Mouse (Mus musculus): ENCODE measurements at regions not wholly inside any gene's neighbourhood (a gene's known extent, or its start where the extent isn't known, plus 50 kb on each side); places are given as distances from the start of the nearest gene placed in this dataset.

GRCm38 (mm10) chr10:99395411-99395810 is 132.4 kb downstream of the Dusp6 start:
- Histone ChIP-seq H3K27me3 (no peaks in the 10 kb centered on the region), H3K4me1 (peaks cover 5% of the 10 kb centered on the region; the same call in 1 of the 2 replicates), H3K9me3 (replicated peaks) (no peaks in the 10 kb centered on the region), H3K9ac (no peak overlapping the region), H3K36me3 (no peaks in the 10 kb centered on the region), H3K27ac (no peak overlapping the region), H3K4me2 (no peak overlapping the region), H3K4me3 (replicated peaks) (no peak overlapping the region)
- 61% methylated on average over 1 of the region's 1 CpGs for WGBS
- no peak for ATAC-seq (replicated peaks; ENCODE audit: low FRiP score)

- Histone ChIP-seq H3K4me2 (no peak overlapping the region), H3K36me3 (no peaks in the 10 kb centered on the region), H3K27me3 (no peaks in the 10 kb centered on the region), H3K4me1 (peaks cover 5% of the 10 kb centered on the region; the same call in 1 of the 2 replicates), H3K9ac (no peak overlapping the region), H3K9me3 (replicated peaks) (no peaks in the 10 kb centered on the region), H3K4me3 (replicated peaks) (no peak overlapping the region), H3K27ac (no peak overlapping the region)
- peak; percentile 49; the same call in 1 of the 2 replicates for ATAC-seq (replicated peaks; ENCODE audit: low FRiP score)
- 64% methylated on average over 3 of the region's 3 CpGs for WGBS
These were observed 133.6 kb downstream of the Dusp6 start for GRCm38 (mm10) chr10:99396630-99397029.

GRCm38 (mm10) chr10:99400076-99400475 is 137.0 kb downstream of the Dusp6 start:
- no peak overlapping the region for H3K4me2 ChIP-seq
- WGBS: 94% methylated on average over 6 of the region's 6 CpGs
- no peak overlapping the region for H3K4me3 ChIP-seq (replicated peaks)
- ATAC-seq (replicated peaks; ENCODE audit: low FRiP score): no peak
- H3K9ac ChIP-seq: no peak overlapping the region
- H3K9me3 ChIP-seq (replicated peaks): no peaks in the 10 kb centered on the region
- H3K27ac ChIP-seq: no peak overlapping the region
- no peaks in the 10 kb centered on the region for H3K36me3 ChIP-seq
- H3K4me1 ChIP-seq: no peaks in the 10 kb centered on the region
- H3K27me3 ChIP-seq: no peaks in the 10 kb centered on the region

- Histone ChIP-seq H3K9ac (no peak overlapping the region), H3K9me3 (replicated peaks) (no peaks in the 10 kb centered on the region), H3K4me3 (replicated peaks) (no peak overlapping the region), H3K27me3 (no peaks in the 10 kb centered on the region), H3K4me2 (no peak overlapping the region), H3K27ac (no peak overlapping the region), H3K36me3 (no peaks in the 10 kb centered on the region), H3K4me1 (no peaks in the 10 kb centered on the region)
- no peak for ATAC-seq (replicated peaks; ENCODE audit: low FRiP score)
- 87% methylated on average over 2 of the region's 2 CpGs for WGBS
These were observed 143.7 kb downstream of the Dusp6 start for GRCm38 (mm10) chr10:99406764-99407163.

GRCm38 (mm10) chr10:99408786-99409185 is 145.8 kb downstream of the Dusp6 start:
- no peak for ATAC-seq (replicated peaks; ENCODE audit: low FRiP score)
- no peak overlapping the region for H3K9ac ChIP-seq
- no peaks in the 10 kb centered on the region for H3K27me3 ChIP-seq
- 89% methylated on average over 2 of the region's 2 CpGs for WGBS
- no peak overlapping the region for H3K27ac ChIP-seq
- no peaks in the 10 kb centered on the region for H3K36me3 ChIP-seq
- H3K4me2 ChIP-seq: no peak overlapping the region
- H3K4me1 ChIP-seq: no peaks in the 10 kb centered on the region
- no peak overlapping the region for H3K4me3 ChIP-seq (replicated peaks)
- H3K9me3 ChIP-seq (replicated peaks): no peaks in the 10 kb centered on the region

GRCm38 (mm10) chr10:99409744-99410143 is 146.7 kb downstream of the Dusp6 start:
- H3K27ac ChIP-seq: peak overlapping the region; percentile 64
- no peaks in the 10 kb centered on the region for H3K9me3 ChIP-seq (replicated peaks)
- H3K4me1 ChIP-seq: no peaks in the 10 kb centered on the region
- H3K36me3 ChIP-seq: no peaks in the 10 kb centered on the region
- WGBS: 62% methylated on average over 11 of the region's 11 CpGs
- no peak overlapping the region for H3K4me3 ChIP-seq (replicated peaks)
- H3K27me3 ChIP-seq: no peaks in the 10 kb centered on the region
- H3K9ac ChIP-seq: no peak overlapping the region
- no peak overlapping the region for H3K4me2 ChIP-seq
- peak; percentile 52; the same call in 1 of the 2 replicates for ATAC-seq (replicated peaks; ENCODE audit: low FRiP score)

- Histone ChIP-seq H3K9ac (no peak overlapping the region), H3K36me3 (no peaks in the 10 kb centered on the region), H3K9me3 (replicated peaks) (no peaks in the 10 kb centered on the region), H3K4me2 (no peak overlapping the region), H3K4me1 (no peaks in the 10 kb centered on the region), H3K27ac (no peak overlapping the region), H3K4me3 (replicated peaks) (no peak overlapping the region), H3K27me3 (no peaks in the 10 kb centered on the region)
- WGBS: 71% methylated on average over 3 of the region's 3 CpGs
- no peak for ATAC-seq (replicated peaks; ENCODE audit: low FRiP score)
These were observed 147.7 kb downstream of the Dusp6 start for GRCm38 (mm10) chr10:99410754-99411153.

- 82% methylated on average over 3 of the region's 3 CpGs for WGBS
- no peak overlapping the region for H3K4me2 ChIP-seq
- H3K4me1 ChIP-seq: no peaks in the 10 kb centered on the region
- H3K9me3 ChIP-seq (replicated peaks): no peaks in the 10 kb centered on the region
- H3K9ac ChIP-seq: no peak overlapping the region
- no peak overlapping the region for H3K27ac ChIP-seq
- ATAC-seq (replicated peaks; ENCODE audit: low FRiP score): no peak
- H3K27me3 ChIP-seq: no peaks in the 10 kb centered on the region
- no peak overlapping the region for H3K4me3 ChIP-seq (replicated peaks)
- H3K36me3 ChIP-seq: no peaks in the 10 kb centered on the region
These were observed 150.4 kb downstream of the Dusp6 start for GRCm38 (mm10) chr10:99413455-99413854.

GRCm38 (mm10) chr10:99416271-99416670 is 153.2 kb downstream of the Dusp6 start:
- H3K27ac ChIP-seq: no peak overlapping the region
- no peaks in the 10 kb centered on the region for H3K27me3 ChIP-seq
- no peaks in the 10 kb centered on the region for H3K4me1 ChIP-seq
- 60% methylated on average over 8 of the region's 8 CpGs for WGBS
- ATAC-seq (replicated peaks; ENCODE audit: low FRiP score): no peak
- H3K4me3 ChIP-seq (replicated peaks): no peak overlapping the region
- no peak overlapping the region for H3K4me2 ChIP-seq
- no peaks in the 10 kb centered on the region for H3K36me3 ChIP-seq
- no peaks in the 10 kb centered on the region for H3K9me3 ChIP-seq (replicated peaks)
- H3K9ac ChIP-seq: no peak overlapping the region

GRCm38 (mm10) chr10:99416896-99417479 is 154.0 kb downstream of the Dusp6 start:
- no peak for ATAC-seq (replicated peaks; ENCODE audit: low FRiP score)
- Histone ChIP-seq H3K9me3 (replicated peaks) (no peaks in the 10 kb centered on the region), H3K4me1 (no peaks in the 10 kb centered on the region), H3K36me3 (no peaks in the 10 kb centered on the region), H3K4me3 (replicated peaks) (no peak overlapping the region), H3K27me3 (no peaks in the 10 kb centered on the region), H3K4me2 (no peak overlapping the region), H3K27ac (no peak overlapping the region), H3K9ac (no peak overlapping the region)
- WGBS: 64% methylated on average over 3 of the region's 3 CpGs

GRCm38 (mm10) chr10:99417591-99417990 is 154.6 kb downstream of the Dusp6 start:
- Histone ChIP-seq H3K4me2 (no peak overlapping the region), H3K9ac (no peak overlapping the region), H3K4me1 (no peaks in the 10 kb centered on the region), H3K9me3 (replicated peaks) (no peaks in the 10 kb centered on the region), H3K4me3 (replicated peaks) (no peak overlapping the region), H3K27me3 (no peaks in the 10 kb centered on the region), H3K27ac (no peak overlapping the region), H3K36me3 (no peaks in the 10 kb centered on the region)
- 54% methylated on average over 7 of the region's 7 CpGs for WGBS
- ATAC-seq (replicated peaks; ENCODE audit: low FRiP score): no peak

GRCm38 (mm10) chr10:99418497-99418896 is 155.5 kb downstream of the Dusp6 start:
- H3K27me3 ChIP-seq: no peaks in the 10 kb centered on the region
- no peaks in the 10 kb centered on the region for H3K36me3 ChIP-seq
- no peak for ATAC-seq (replicated peaks; ENCODE audit: low FRiP score)
- H3K27ac ChIP-seq: no peak overlapping the region
- no peaks in the 10 kb centered on the region for H3K9me3 ChIP-seq (replicated peaks)
- no peak overlapping the region for H3K4me3 ChIP-seq (replicated peaks)
- no peak overlapping the region for H3K9ac ChIP-seq
- H3K4me2 ChIP-seq: no peak overlapping the region
- no peaks in the 10 kb centered on the region for H3K4me1 ChIP-seq

GRCm38 (mm10) chr10:99419532-99419931 is 156.5 kb downstream of the Dusp6 start:
- Histone ChIP-seq H3K9ac (no peak overlapping the region), H3K9me3 (replicated peaks) (no peaks in the 10 kb centered on the region), H3K4me2 (no peak overlapping the region), H3K36me3 (no peaks in the 10 kb centered on the region), H3K4me3 (replicated peaks) (no peak overlapping the region), H3K4me1 (no peaks in the 10 kb centered on the region), H3K27me3 (no peaks in the 10 kb centered on the region), H3K27ac (no peak overlapping the region)
- 82% methylated on average over 7 of the region's 7 CpGs for WGBS
- no peak for ATAC-seq (replicated peaks; ENCODE audit: low FRiP score)

Data from kidney, embryonic 15.5 days (tissue).